Mouse (Mus musculus) megakaryocyte, embryonic 14.5 days (primary cell): ENCODE data around the gene Mtrex. TPM values are rescaled to one million over a fixed set of nuclear protein-coding genes. Genes with fewer than 3 reads are reported as not detected.

Source experiments
- H3K27me3 ChIP-seq: replicated peaks from 2 replicates; pipeline ENCODE3; 2012; ENCODE audit warnings: inconsistent platforms
- H3K36me3 ChIP-seq: replicated peaks from 2 replicates; pipeline ENCODE3; 2012; ENCODE audit warnings: low read length, inconsistent platforms, mixed read lengths
- H3K4me1 ChIP-seq: 2 replicates; pipeline ENCODE4 v1.6.1; 2012; ENCODE audit warnings: inconsistent platforms
- H3K4me3 ChIP-seq: replicated peaks from 2 replicates; pipeline ENCODE3; 2012; ENCODE audit warnings: moderate library complexity, mild to moderate bottlenecking, inconsistent platforms
- H3K9me3 ChIP-seq: 2 replicates; pipeline ENCODE4 v1.6.1; 2012; ENCODE audit warnings: inconsistent platforms
- FLI1 ChIP-seq: IDR thresholded peaks from 2 replicates; pipeline ENCODE4 v1.6.1; 2012; ENCODE audit warnings: low read length, inconsistent platforms, mixed read lengths
- GATA1 ChIP-seq: IDR thresholded peaks from 3 replicates; pipeline ENCODE4 v1.6.1; 2012; ENCODE audit warnings: mixed read lengths, low read length, inconsistent platforms, borderline replicate concordance
- polyA plus RNA-seq: library from polyadenylated mRNA; stranded (reverse); fragments of >175 nt; gene quantifications from 2 replicates; pipeline ENCODE4 v1.2.3, GENCODE M21; 2012; ENCODE audit warnings: low replicate concordance; ENCODE audit not compliant: insufficient read depth

Gene Mtrex
- polyA plus RNA-seq, 1 experiment: 2.0 TPM

- no peaks in the 10 kb centered on the region for H3K4me1 ChIP-seq
- no peak overlapping the region for H3K4me3 ChIP-seq
- no peaks in the 10 kb centered on the region for H3K9me3 ChIP-seq
- H3K27me3 ChIP-seq: peaks cover 10% of the 10 kb centered on the region
- no peak for TF ChIP-seq GATA1
- TF ChIP-seq FLI1: no peak
- no peaks in the 10 kb centered on the region for H3K36me3 ChIP-seq
Measured at GRCm38 (mm10) chr13:112835113-112835512, 92.1 kb downstream of the Mtrex start.

- Histone ChIP-seq H3K27me3 (peaks cover 10% of the 10 kb centered on the region), H3K4me3 (no peak overlapping the region), H3K9me3 (no peaks in the 10 kb centered on the region), H3K36me3 (no peaks in the 10 kb centered on the region), H3K4me1 (no peaks in the 10 kb centered on the region)
- TF ChIP-seq FLI1 (no peak), GATA1 (no peak)
Measured at GRCm38 (mm10) chr13:112833895-112834263, 93.3 kb downstream of the Mtrex start.

GRCm38 (mm10) chr13:112833253-112833894 is 93.8 kb downstream of the Mtrex start:
- H3K9me3 ChIP-seq: no peaks in the 10 kb centered on the region
- TF ChIP-seq FLI1 (no peak), GATA1 (no peak)
- H3K36me3 ChIP-seq: no peaks in the 10 kb centered on the region
- no peaks in the 10 kb centered on the region for H3K4me1 ChIP-seq
- no peak overlapping the region for H3K4me3 ChIP-seq
- H3K27me3 ChIP-seq: peaks cover 10% of the 10 kb centered on the region

- no peaks in the 10 kb centered on the region for H3K36me3 ChIP-seq
- no peaks in the 10 kb centered on the region for H3K4me1 ChIP-seq
- peaks cover 10% of the 10 kb centered on the region for H3K27me3 ChIP-seq
- TF ChIP-seq FLI1: no peak
- no peak for TF ChIP-seq GATA1
- H3K4me3 ChIP-seq: no peak overlapping the region
- no peaks in the 10 kb centered on the region for H3K9me3 ChIP-seq
Measured at GRCm38 (mm10) chr13:112832589-112832988, 94.6 kb downstream of the Mtrex start.

- no peaks in the 10 kb centered on the region for H3K36me3 ChIP-seq
- no peak for TF ChIP-seq GATA1
Measured at GRCm38 (mm10) chr13:112829619-112830018, 97.6 kb downstream of the Mtrex start.

GRCm38 (mm10) chr13:112825479-112825878 is 101.7 kb downstream of the Mtrex start:
- TF ChIP-seq GATA1 (no peak), FLI1 (no peak)
- no peaks in the 10 kb centered on the region for H3K4me1 ChIP-seq
- no peaks in the 10 kb centered on the region for H3K9me3 ChIP-seq
- H3K27me3 ChIP-seq: peaks cover 8% of the 10 kb centered on the region
- H3K4me3 ChIP-seq: no peak overlapping the region
- no peaks in the 10 kb centered on the region for H3K36me3 ChIP-seq

More at GRCm38 (mm10) chr13:112829619-112830018, 97.6 kb downstream of the Mtrex start:
- Histone ChIP-seq H3K9me3 (no peaks in the 10 kb centered on the region), H3K4me3 (no peak overlapping the region), H3K4me1 (no peaks in the 10 kb centered on the region), H3K27me3 (peaks cover 12% of the 10 kb centered on the region)

GRCm38 (mm10) chr13:112823911-112824648 is 103.1 kb downstream of the Mtrex start:
- TF ChIP-seq GATA1 (no peak), FLI1 (no peak)
- Histone ChIP-seq H3K9me3 (no peaks in the 10 kb centered on the region), H3K4me3 (no peak overlapping the region), H3K27me3 (peaks cover 9% of the 10 kb centered on the region), H3K36me3 (no peaks in the 10 kb centered on the region), H3K4me1 (no peaks in the 10 kb centered on the region)

GRCm38 (mm10) chr13:112823236-112823910 is 103.8 kb downstream of the Mtrex start:
- no peak for TF ChIP-seq GATA1
- no peak for TF ChIP-seq FLI1

GRCm38 (mm10) chr13:112822413-112822812 is 104.8 kb downstream of the Mtrex start:
- peaks cover 12% of the 10 kb centered on the region for H3K27me3 ChIP-seq
- no peak overlapping the region for H3K4me3 ChIP-seq
- no peaks in the 10 kb centered on the region for H3K9me3 ChIP-seq
- no peak for TF ChIP-seq GATA1
- TF ChIP-seq FLI1: no peak
- H3K36me3 ChIP-seq: no peaks in the 10 kb centered on the region
- H3K4me1 ChIP-seq: no peaks in the 10 kb centered on the region

More at GRCm38 (mm10) chr13:112823236-112823910, 103.8 kb downstream of the Mtrex start:
- no peaks in the 10 kb centered on the region for H3K36me3 ChIP-seq
- no peak overlapping the region for H3K4me3 ChIP-seq
- H3K27me3 ChIP-seq: peaks cover 12% of the 10 kb centered on the region
- no peaks in the 10 kb centered on the region for H3K9me3 ChIP-seq
- no peaks in the 10 kb centered on the region for H3K4me1 ChIP-seq

GRCm38 (mm10) chr13:112818125-112818524 is 109.1 kb downstream of the Mtrex start:
- Histone ChIP-seq H3K27me3 (peaks cover 9% of the 10 kb centered on the region), H3K4me3 (no peak overlapping the region), H3K4me1 (no peaks in the 10 kb centered on the region), H3K9me3 (no peaks in the 10 kb centered on the region), H3K36me3 (no peaks in the 10 kb centered on the region)
- TF ChIP-seq GATA1: no peak
- no peak for TF ChIP-seq FLI1

Other genes starting within 250 kb of the Mtrex start
- gene Plpp1, start 126.6 kb downstream of the Mtrex start, polyA plus RNA-seq: not detected in 2 replicates
- gene Dhx29, start 56 bp upstream of the Mtrex start, polyA plus RNA-seq: 0.47 and 3.7 TPM in 2 replicates
- gene Ccno, start 60.4 kb upstream of the Mtrex start, polyA plus RNA-seq: 0.67 TPM in 1 of 2 replicates, not detected in the other
- not detected in 2 replicates for gene Mcidas, start 66.4 kb upstream of the Mtrex start, polyA plus RNA-seq
- gene Cdc20b, start 107.7 kb upstream of the Mtrex start, polyA plus RNA-seq: not detected in 2 replicates
- not detected in 2 replicates for gene Gpx8, start 119.0 kb upstream of the Mtrex start, polyA plus RNA-seq
- not detected in 2 replicates for gene Gzma, start 173.6 kb upstream of the Mtrex start, polyA plus RNA-seq